Mouse (Mus musculus): Measurements from ENCODE around the gene Celf2. TPM values are rescaled to one million over a fixed set of nuclear protein-coding genes. Genes with fewer than 3 reads are reported as not detected.

Gene Celf2
- polyA plus RNA-seq, 1 experiment from 2014 or later = 52.6 TPM

- Histone ChIP-seq H3K27me3 (ENCODE audit: control insufficient read depth, insufficient read depth, low read length) (no peaks in the 10 kb centered on the region), H3K9me3 (replicated peaks; ENCODE audit: control insufficient read depth, low read length) (no peaks in the 10 kb centered on the region), H3K9ac (ENCODE audit: low read length) (no peak overlapping the region), H3K4me2 (ENCODE audit: low read depth, low read length) (no peak overlapping the region), H3K36me3 (ENCODE audit: control insufficient read depth, insufficient read depth, low read length) (no peaks in the 10 kb centered on the region), H3K4me1 (ENCODE audit: control insufficient read depth, insufficient read depth, low read length) (peaks cover 7% of the 10 kb centered on the region), H3K4me3 (replicated peaks; ENCODE audit: low read length) (no peak overlapping the region), H3K27ac (ENCODE audit: low read length) (no peak overlapping the region)
- ATAC-seq (ENCODE audit: insufficient read depth, low FRiP score) = no peak
These were observed 971.3 kb downstream of the Celf2 start for GRCm38 (mm10) chr2:6538031-6538430.

- H3K36me3 ChIP-seq (ENCODE audit: control insufficient read depth, insufficient read depth, low read length) = no peaks in the 10 kb centered on the region
- H3K4me1 ChIP-seq (ENCODE audit: control insufficient read depth, insufficient read depth, low read length) = peaks cover 7% of the 10 kb centered on the region
- ATAC-seq (ENCODE audit: insufficient read depth, low FRiP score) = no peak
- H3K9ac ChIP-seq (ENCODE audit: low read length) = no peak overlapping the region
- no peak overlapping the region for H3K27ac ChIP-seq (ENCODE audit: low read length)
- 78% methylated on average over 3 of the region's 3 CpGs for WGBS
- no peak overlapping the region for H3K4me3 ChIP-seq (replicated peaks; ENCODE audit: low read length)
- H3K4me2 ChIP-seq (ENCODE audit: low read depth, low read length) = no peak overlapping the region
- no peaks in the 10 kb centered on the region for H3K9me3 ChIP-seq (replicated peaks; ENCODE audit: control insufficient read depth, low read length)
- no peaks in the 10 kb centered on the region for H3K27me3 ChIP-seq (ENCODE audit: control insufficient read depth, insufficient read depth, low read length)
These were observed 972.0 kb downstream of the Celf2 start for GRCm38 (mm10) chr2:6537326-6537725.

- H3K27me3 ChIP-seq (ENCODE audit: control insufficient read depth, insufficient read depth, low read length) = no peaks in the 10 kb centered on the region
- no peaks in the 10 kb centered on the region for H3K9me3 ChIP-seq (replicated peaks; ENCODE audit: control insufficient read depth, low read length)
- H3K27ac ChIP-seq (ENCODE audit: low read length) = no peak overlapping the region
- no peak overlapping the region for H3K9ac ChIP-seq (ENCODE audit: low read length)
- no peaks in the 10 kb centered on the region for H3K36me3 ChIP-seq (ENCODE audit: control insufficient read depth, insufficient read depth, low read length)
- ATAC-seq (ENCODE audit: insufficient read depth, low FRiP score) = no peak
- H3K4me3 ChIP-seq (replicated peaks; ENCODE audit: low read length) = no peak overlapping the region
- 65% methylated on average over 2 of the region's 2 CpGs for WGBS
- H3K4me2 ChIP-seq (ENCODE audit: low read depth, low read length) = no peak overlapping the region
- H3K4me1 ChIP-seq (ENCODE audit: control insufficient read depth, insufficient read depth, low read length) = peaks cover 7% of the 10 kb centered on the region
These were observed 973.0 kb downstream of the Celf2 start for GRCm38 (mm10) chr2:6536372-6536771.

- no peak overlapping the region for H3K9ac ChIP-seq (ENCODE audit: low read length)
- H3K27ac ChIP-seq (ENCODE audit: low read length) = no peak overlapping the region
- no peaks in the 10 kb centered on the region for H3K27me3 ChIP-seq (ENCODE audit: control insufficient read depth, insufficient read depth, low read length)
- H3K4me1 ChIP-seq (ENCODE audit: control insufficient read depth, insufficient read depth, low read length) = no peaks in the 10 kb centered on the region
- H3K9me3 ChIP-seq (replicated peaks; ENCODE audit: control insufficient read depth, low read length) = no peaks in the 10 kb centered on the region
- ATAC-seq (ENCODE audit: insufficient read depth, low FRiP score) = no peak
- H3K36me3 ChIP-seq (ENCODE audit: control insufficient read depth, insufficient read depth, low read length) = no peaks in the 10 kb centered on the region
- no peak overlapping the region for H3K4me3 ChIP-seq (replicated peaks; ENCODE audit: low read length)
- no peak overlapping the region for H3K4me2 ChIP-seq (ENCODE audit: low read depth, low read length)
- 76% methylated on average over 4 of the region's 4 CpGs for WGBS
These were observed 977.0 kb downstream of the Celf2 start for GRCm38 (mm10) chr2:6532341-6532740.

- 88% methylated on average over 2 of the region's 2 CpGs for WGBS
- Histone ChIP-seq H3K36me3 (ENCODE audit: control insufficient read depth, insufficient read depth, low read length) (no peaks in the 10 kb centered on the region), H3K4me3 (replicated peaks; ENCODE audit: low read length) (no peak overlapping the region), H3K9me3 (replicated peaks; ENCODE audit: control insufficient read depth, low read length) (no peaks in the 10 kb centered on the region), H3K9ac (ENCODE audit: low read length) (no peak overlapping the region), H3K27me3 (ENCODE audit: control insufficient read depth, insufficient read depth, low read length) (no peaks in the 10 kb centered on the region), H3K27ac (ENCODE audit: low read length) (no peak overlapping the region), H3K4me1 (ENCODE audit: control insufficient read depth, insufficient read depth, low read length) (no peaks in the 10 kb centered on the region), H3K4me2 (ENCODE audit: low read depth, low read length) (no peak overlapping the region)
- no peak for ATAC-seq (ENCODE audit: insufficient read depth, low FRiP score)
These were observed 981.3 kb downstream of the Celf2 start for GRCm38 (mm10) chr2:6528076-6528475.

GRCm38 (mm10) chr2:6526825-6527224, 982.5 kb downstream of the Celf2 start:
- H3K4me2 ChIP-seq (ENCODE audit: low read depth, low read length) = no peak overlapping the region

GRCm38 (mm10) chr2:6526311-6526710, 983.1 kb downstream of the Celf2 start:
- WGBS = 51% methylated on average over 4 of the region's 4 CpGs
- no peak for ATAC-seq (ENCODE audit: insufficient read depth, low FRiP score)

More at GRCm38 (mm10) chr2:6526825-6527224, 982.5 kb downstream of the Celf2 start:
- H3K27me3 ChIP-seq (ENCODE audit: control insufficient read depth, insufficient read depth, low read length) = no peaks in the 10 kb centered on the region
- H3K4me1 ChIP-seq (ENCODE audit: control insufficient read depth, insufficient read depth, low read length) = no peaks in the 10 kb centered on the region
- no peak overlapping the region for H3K4me3 ChIP-seq (replicated peaks; ENCODE audit: low read length)
- H3K36me3 ChIP-seq (ENCODE audit: control insufficient read depth, insufficient read depth, low read length) = no peaks in the 10 kb centered on the region
- no peak for ATAC-seq (ENCODE audit: insufficient read depth, low FRiP score)
- 51% methylated on average over 11 of the region's 11 CpGs for WGBS
- no peak overlapping the region for H3K9ac ChIP-seq (ENCODE audit: low read length)
- no peaks in the 10 kb centered on the region for H3K9me3 ChIP-seq (replicated peaks; ENCODE audit: control insufficient read depth, low read length)
- no peak overlapping the region for H3K27ac ChIP-seq (ENCODE audit: low read length)

GRCm38 (mm10) chr2:6523924-6524300, 985.5 kb downstream of the Celf2 start:
- H3K9me3 ChIP-seq (replicated peaks; ENCODE audit: control insufficient read depth, low read length) = no peaks in the 10 kb centered on the region
- no peak for ATAC-seq (ENCODE audit: insufficient read depth, low FRiP score)
- no peak overlapping the region for H3K27ac ChIP-seq (ENCODE audit: low read length)
- no peaks in the 10 kb centered on the region for H3K36me3 ChIP-seq (ENCODE audit: control insufficient read depth, insufficient read depth, low read length)
- H3K4me1 ChIP-seq (ENCODE audit: control insufficient read depth, insufficient read depth, low read length) = no peaks in the 10 kb centered on the region
- no peak overlapping the region for H3K4me2 ChIP-seq (ENCODE audit: low read depth, low read length)
- no peaks in the 10 kb centered on the region for H3K27me3 ChIP-seq (ENCODE audit: control insufficient read depth, insufficient read depth, low read length)
- no peak overlapping the region for H3K9ac ChIP-seq (ENCODE audit: low read length)
- no peak overlapping the region for H3K4me3 ChIP-seq (replicated peaks; ENCODE audit: low read length)
- 96% methylated on average over 10 of the region's 10 CpGs for WGBS

More at GRCm38 (mm10) chr2:6526311-6526710, 983.1 kb downstream of the Celf2 start:
- H3K9me3 ChIP-seq (replicated peaks; ENCODE audit: control insufficient read depth, low read length) = no peaks in the 10 kb centered on the region
- no peaks in the 10 kb centered on the region for H3K4me1 ChIP-seq (ENCODE audit: control insufficient read depth, insufficient read depth, low read length)
- no peak overlapping the region for H3K4me3 ChIP-seq (replicated peaks; ENCODE audit: low read length)
- no peak overlapping the region for H3K4me2 ChIP-seq (ENCODE audit: low read depth, low read length)
- H3K9ac ChIP-seq (ENCODE audit: low read length) = no peak overlapping the region
- no peaks in the 10 kb centered on the region for H3K36me3 ChIP-seq (ENCODE audit: control insufficient read depth, insufficient read depth, low read length)
- no peaks in the 10 kb centered on the region for H3K27me3 ChIP-seq (ENCODE audit: control insufficient read depth, insufficient read depth, low read length)
- no peak overlapping the region for H3K27ac ChIP-seq (ENCODE audit: low read length)

GRCm38 (mm10) chr2:6523261-6523923, 986.0 kb downstream of the Celf2 start:
- H3K36me3 ChIP-seq (ENCODE audit: control insufficient read depth, insufficient read depth, low read length) = no peaks in the 10 kb centered on the region
- H3K27ac ChIP-seq (ENCODE audit: low read length) = no peak overlapping the region
- no peak overlapping the region for H3K4me2 ChIP-seq (ENCODE audit: low read depth, low read length)
- no peak overlapping the region for H3K4me3 ChIP-seq (replicated peaks; ENCODE audit: low read length)
- H3K27me3 ChIP-seq (ENCODE audit: control insufficient read depth, insufficient read depth, low read length) = no peaks in the 10 kb centered on the region
- H3K4me1 ChIP-seq (ENCODE audit: control insufficient read depth, insufficient read depth, low read length) = no peaks in the 10 kb centered on the region
- WGBS = 78% methylated on average over 16 of the region's 16 CpGs
- ATAC-seq (ENCODE audit: insufficient read depth, low FRiP score) = no peak
- H3K9ac ChIP-seq (ENCODE audit: low read length) = no peak overlapping the region
- H3K9me3 ChIP-seq (replicated peaks; ENCODE audit: control insufficient read depth, low read length) = no peaks in the 10 kb centered on the region
